Mouse (Mus musculus): Measurements from ENCODE around the gene Tma7. TPM values are rescaled to one million over a fixed set of nuclear protein-coding genes. Genes with fewer than 3 reads are reported as not detected.

Tma7 gene
- 693 and 750 TPM in 2 replicates for polyA plus RNA-seq (2015; fragmentation: Nextera tagmentation; extraction: Ambion mirVana)

DNA sequence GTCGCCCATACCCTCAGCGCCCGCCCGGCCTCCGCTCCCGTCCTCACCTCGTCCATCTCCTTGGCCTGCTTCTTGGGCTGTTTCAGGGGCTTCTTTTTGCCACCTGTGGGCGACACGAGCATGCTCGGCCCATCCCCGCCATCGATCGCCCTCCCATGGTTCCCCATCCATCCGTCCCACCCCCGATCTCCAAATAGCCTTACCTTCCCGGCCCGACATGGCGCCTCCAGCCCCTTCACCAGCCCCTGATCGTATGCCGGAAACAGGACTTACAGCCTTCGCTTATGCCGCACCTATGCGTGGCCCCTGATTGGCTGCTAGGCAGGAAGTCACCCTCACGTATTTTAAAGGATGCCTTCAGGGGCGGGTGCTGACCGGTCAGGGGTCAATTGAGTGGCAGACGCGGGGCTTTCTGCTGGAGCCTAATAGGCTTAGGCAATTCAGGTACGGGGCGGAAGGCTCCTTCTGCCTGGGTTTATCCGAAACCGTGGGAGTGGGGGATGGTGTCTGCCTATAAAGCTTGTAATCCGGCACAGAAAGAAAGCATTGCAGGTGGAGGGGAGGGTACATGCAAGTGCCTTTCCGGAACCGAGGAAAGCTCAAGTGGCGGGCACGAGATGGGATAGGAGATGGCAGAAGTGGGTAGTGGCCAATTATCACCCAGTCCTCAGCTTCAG is at the start of gene Tma7, which contains the start of gene Ccdc51:
Gene Tma7, minus strand, starts transcription at position 464 of the 677 bp plus-strand sequence.
Gene Ccdc51, plus strand, starts transcription at position 370 of the 677 bp plus-strand sequence.
- Histone ChIP-seq H3K9me3 (replicated peaks) (no peaks in the 10 kb centered on the region), H3K4me2 (peak within 1 kb of the TSS; percentile 91), H3K4me1 (peaks cover 28% of the 10 kb centered on the region), H3K4me3 (peak within 1 kb of the TSS; percentile 82), H3K27ac (peak within 1 kb of the TSS; percentile 65), H3K9ac (peak within 1 kb of the TSS; percentile 89), H3K27me3 (no peaks in the 10 kb centered on the region), H3K36me3 (ENCODE audit: poor library complexity, severe bottlenecking) (peaks cover 22% of the 10 kb centered on the region)
- under 1% methylated on average over 37 of the region's 37 CpGs for WGBS
- ATAC-seq = peak; percentile 98

DNA sequence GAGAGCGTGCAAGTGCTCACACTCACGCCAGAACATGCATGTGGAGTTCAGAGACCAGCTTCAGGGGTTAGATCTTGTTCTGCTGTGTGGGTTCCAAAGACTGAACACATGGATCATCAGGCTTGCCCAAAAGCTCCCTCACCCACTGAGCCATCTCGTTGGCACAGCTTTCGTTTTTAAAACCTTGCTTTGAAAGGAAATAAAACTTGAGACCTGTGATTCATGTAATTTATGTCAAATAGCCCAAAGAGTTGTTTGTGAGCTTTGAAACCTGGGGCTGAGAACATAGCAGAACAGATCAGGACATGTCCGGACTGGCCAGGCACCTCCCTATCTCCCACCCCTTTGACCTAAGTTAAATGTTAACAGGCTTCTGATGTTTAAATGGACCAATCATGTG is 47.7 kb upstream of the Tma7 start:
- Histone ChIP-seq H3K27me3 (no peaks in the 10 kb centered on the region), H3K4me2 (no peak overlapping the region), H3K36me3 (ENCODE audit: poor library complexity, severe bottlenecking) (no peaks in the 10 kb centered on the region), H3K27ac (no peak overlapping the region), H3K9ac (no peak overlapping the region), H3K4me3 (no peak overlapping the region), H3K4me1 (no peaks in the 10 kb centered on the region), H3K9me3 (replicated peaks) (no peaks in the 10 kb centered on the region)
- 92% methylated on average over 5 of the region's 5 CpGs for WGBS
- ATAC-seq = no peak

GRCm38 (mm10) chr9:109128211-109128610 is 45.8 kb upstream of the Tma7 start:
- H3K27me3 ChIP-seq = no peaks in the 10 kb centered on the region
- 0 out of 2 replicates have a peak, but pooled peaks have one; percentile 27 for ATAC-seq
- H3K4me1 ChIP-seq = peaks cover 4% of the 10 kb centered on the region; the same call in 1 of the 2 replicates
- no peak overlapping the region for H3K9ac ChIP-seq
- no peaks in the 10 kb centered on the region for H3K9me3 ChIP-seq (replicated peaks)
- H3K4me2 ChIP-seq = no peak overlapping the region
- H3K36me3 ChIP-seq (ENCODE audit: poor library complexity, severe bottlenecking) = no peaks in the 10 kb centered on the region
- H3K27ac ChIP-seq = no peak overlapping the region
- WGBS = 55% methylated on average over 3 of the region's 3 CpGs
- H3K4me3 ChIP-seq = no peak overlapping the region

GRCm38 (mm10) chr9:109127076-109127475 is 44.7 kb upstream of the Tma7 start:
- 89% methylated on average over 4 of the region's 4 CpGs for WGBS
- H3K4me3 ChIP-seq = no peak overlapping the region
- peaks cover 7% of the 10 kb centered on the region; the same call in 1 of the 2 replicates for H3K4me1 ChIP-seq
- H3K4me2 ChIP-seq = no peak overlapping the region
- H3K36me3 ChIP-seq (ENCODE audit: poor library complexity, severe bottlenecking) = no peaks in the 10 kb centered on the region
- no peaks in the 10 kb centered on the region for H3K27me3 ChIP-seq
- H3K9ac ChIP-seq = no peak overlapping the region
- ATAC-seq = no peak
- H3K9me3 ChIP-seq (replicated peaks) = no peaks in the 10 kb centered on the region
- H3K27ac ChIP-seq = no peak overlapping the region

DNA sequence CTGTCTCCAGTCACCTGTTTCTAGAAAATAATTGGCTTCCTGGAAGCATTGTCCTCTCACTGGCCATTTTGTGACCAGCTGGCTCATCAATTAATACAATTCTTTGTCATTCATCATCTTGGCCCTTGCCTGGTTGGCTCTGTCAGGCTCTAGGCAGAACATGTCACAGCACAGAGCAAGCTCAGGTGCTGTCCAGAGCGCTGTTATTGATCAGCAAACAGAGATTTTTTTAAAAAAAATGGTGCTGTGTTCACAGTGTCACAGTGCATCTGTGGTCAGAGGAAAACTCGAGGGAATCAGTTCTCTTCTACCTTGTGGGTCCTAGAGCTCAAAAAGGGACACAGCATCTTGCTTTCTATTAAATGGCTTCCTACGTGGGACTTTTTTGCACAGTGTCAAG is 43.1 kb upstream of the Tma7 start:
- no peaks in the 10 kb centered on the region for H3K27me3 ChIP-seq
- no peaks in the 10 kb centered on the region for H3K9me3 ChIP-seq (replicated peaks)
- H3K36me3 ChIP-seq (ENCODE audit: poor library complexity, severe bottlenecking) = peaks cover 4% of the 10 kb centered on the region
- H3K9ac ChIP-seq = no peak overlapping the region
- no peak for ATAC-seq
- WGBS = 79% methylated on average over 3 of the region's 3 CpGs
- H3K4me1 ChIP-seq = peaks cover 7% of the 10 kb centered on the region; the same call in 1 of the 2 replicates
- H3K4me2 ChIP-seq = no peak overlapping the region
- no peak overlapping the region for H3K4me3 ChIP-seq
- H3K27ac ChIP-seq = no peak overlapping the region

- Histone ChIP-seq H3K4me2 (no peak overlapping the region), H3K9ac (no peak overlapping the region), H3K9me3 (replicated peaks) (no peaks in the 10 kb centered on the region), H3K36me3 (ENCODE audit: poor library complexity, severe bottlenecking) (peaks cover 9% of the 10 kb centered on the region), H3K27me3 (no peaks in the 10 kb centered on the region), H3K4me1 (peaks cover 7% of the 10 kb centered on the region; the same call in 1 of the 2 replicates), H3K27ac (no peak overlapping the region), H3K4me3 (no peak overlapping the region)
- no peak for ATAC-seq
- 93% methylated on average over 2 of the region's 2 CpGs for WGBS
These were observed 42.7 kb upstream of the Tma7 start for GRCm38 (mm10) chr9:109125043-109125442.

DNA sequence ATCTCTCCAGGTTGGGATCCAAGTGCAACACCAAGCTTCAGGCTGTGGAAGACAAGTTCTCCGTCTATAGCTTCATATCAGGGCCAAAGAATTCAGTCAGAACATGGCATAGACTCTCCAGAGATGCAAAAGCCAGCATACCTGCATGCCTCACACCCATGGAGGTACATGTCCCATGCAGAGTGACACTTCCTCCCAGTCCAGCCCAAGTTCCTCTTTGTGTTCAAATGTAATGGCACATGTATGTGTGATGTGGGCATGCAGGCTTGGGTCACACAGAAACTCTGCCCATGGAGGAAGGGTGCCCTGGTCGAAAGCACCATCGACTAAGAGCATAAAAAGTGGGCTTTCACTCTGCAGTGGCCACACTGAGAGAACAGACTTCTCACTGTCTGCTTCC is 41.8 kb upstream of the Tma7 start:
- H3K4me3 ChIP-seq = no peak overlapping the region
- no peak for ATAC-seq
- H3K9me3 ChIP-seq (replicated peaks) = no peaks in the 10 kb centered on the region
- H3K9ac ChIP-seq = no peak overlapping the region
- H3K4me1 ChIP-seq = peaks cover 7% of the 10 kb centered on the region; the same call in 1 of the 2 replicates
- no peak overlapping the region for H3K27ac ChIP-seq
- H3K27me3 ChIP-seq = no peaks in the 10 kb centered on the region
- WGBS = 89% methylated on average over 3 of the region's 3 CpGs
- H3K36me3 ChIP-seq (ENCODE audit: poor library complexity, severe bottlenecking) = peaks cover 17% of the 10 kb centered on the region
- H3K4me2 ChIP-seq = no peak overlapping the region

- no peak for ATAC-seq
- Histone ChIP-seq H3K27me3 (no peaks in the 10 kb centered on the region), H3K4me2 (no peak overlapping the region), H3K4me3 (no peak overlapping the region), H3K36me3 (ENCODE audit: poor library complexity, severe bottlenecking) (peaks cover 26% of the 10 kb centered on the region), H3K27ac (no peak overlapping the region), H3K9ac (no peak overlapping the region), H3K4me1 (peaks cover 7% of the 10 kb centered on the region; the same call in 1 of the 2 replicates), H3K9me3 (replicated peaks) (no peaks in the 10 kb centered on the region)
- 56% methylated on average over 6 of the region's 6 CpGs for WGBS
These were observed 40.9 kb upstream of the Tma7 start for GRCm38 (mm10) chr9:109123266-109123665.

GRCm38 (mm10) chr9:109122553-109123085 is 40.2 kb upstream of the Tma7 start:
- H3K27ac ChIP-seq = no peak overlapping the region
- ATAC-seq = no peak
- H3K9me3 ChIP-seq (replicated peaks) = no peaks in the 10 kb centered on the region
- H3K9ac ChIP-seq = no peak overlapping the region
- peaks cover 7% of the 10 kb centered on the region; the same call in 1 of the 2 replicates for H3K4me1 ChIP-seq
- 42% methylated on average over 2 of the region's 2 CpGs for WGBS
- no peak overlapping the region for H3K4me2 ChIP-seq
- no peaks in the 10 kb centered on the region for H3K27me3 ChIP-seq
- peaks cover 33% of the 10 kb centered on the region for H3K36me3 ChIP-seq (ENCODE audit: poor library complexity, severe bottlenecking)
- no peak overlapping the region for H3K4me3 ChIP-seq

GRCm38 (mm10) chr9:109120956-109121355 is 38.6 kb upstream of the Tma7 start:
- 86% methylated on average over 6 of the region's 6 CpGs for WGBS
- no peak overlapping the region for H3K4me3 ChIP-seq

GRCm38 (mm10) chr9:109119571-109119970 is 37.2 kb upstream of the Tma7 start:
- Histone ChIP-seq H3K4me1 (peaks cover 7% of the 10 kb centered on the region; the same call in 1 of the 2 replicates), H3K27me3 (no peaks in the 10 kb centered on the region), H3K9me3 (replicated peaks) (no peaks in the 10 kb centered on the region), H3K36me3 (ENCODE audit: poor library complexity, severe bottlenecking) (peaks cover 63% of the 10 kb centered on the region), H3K9ac (no peak overlapping the region), H3K4me2 (no peak overlapping the region), H3K27ac (no peak overlapping the region), H3K4me3 (no peak overlapping the region)
- no peak for ATAC-seq
- WGBS = 95% methylated on average over 9 of the region's 9 CpGs

More at GRCm38 (mm10) chr9:109120956-109121355, 38.6 kb upstream of the Tma7 start:
- Histone ChIP-seq H3K36me3 (ENCODE audit: poor library complexity, severe bottlenecking) (peaks cover 49% of the 10 kb centered on the region), H3K9me3 (replicated peaks) (no peaks in the 10 kb centered on the region), H3K4me1 (peaks cover 7% of the 10 kb centered on the region; the same call in 1 of the 2 replicates), H3K4me2 (no peak overlapping the region), H3K27ac (no peak overlapping the region), H3K27me3 (no peaks in the 10 kb centered on the region), H3K9ac (no peak overlapping the region)
- ATAC-seq = no peak

- H3K4me1 ChIP-seq = peaks cover 2% of the 10 kb centered on the region; the same call in 1 of the 2 replicates
- H3K27me3 ChIP-seq = no peaks in the 10 kb centered on the region
- peaks cover 78% of the 10 kb centered on the region for H3K36me3 ChIP-seq (ENCODE audit: poor library complexity, severe bottlenecking)
- H3K9ac ChIP-seq = no peak overlapping the region
- no peak for ATAC-seq
- 96% methylated on average over 4 of the region's 4 CpGs for WGBS
- H3K27ac ChIP-seq = no peak overlapping the region
- H3K9me3 ChIP-seq (replicated peaks) = no peaks in the 10 kb centered on the region
- H3K4me3 ChIP-seq = no peak overlapping the region
- no peak overlapping the region for H3K4me2 ChIP-seq
These were observed 35.7 kb upstream of the Tma7 start for GRCm38 (mm10) chr9:109118106-109118505.
